Mouse (Mus musculus) liver, embryonic 12.5 days (tissue): ENCODE measurements around the gene Bbs7. TPM values are rescaled to one million over a fixed set of nuclear protein-coding genes. Genes with fewer than 3 reads are reported as not detected.
"Not testable (repeated sequence)": the region's sequence is repeated elsewhere in the genome, so short reads cannot be mapped to it uniquely, and the experiment has no call there.

Source experiments
- ATAC-seq: fragments of 200-750 bp; cut with Nextera tagmentation; 2 replicates; pipeline ENCODE4 v1.8.0; 2017; ENCODE audit warnings: moderate number of reproducible peaks, mild to moderate bottlenecking, moderate library complexity
- H3K27ac ChIP-seq: fragments of 300-500 bp; sonication (generic); 2 replicates; pipeline ENCODE4 v1.5.1; 2016; ENCODE audit warnings: mild to moderate bottlenecking
- H3K27me3 ChIP-seq: fragments of 300-500 bp; sonication (generic); replicated peaks from 2 replicates; pipeline ENCODE4 v1.6.1; 2016; ENCODE audit warnings: mild to moderate bottlenecking, moderate library complexity
- H3K36me3 ChIP-seq: fragments of 300-500 bp; sonication (generic); 2 replicates; pipeline ENCODE4 v1.6.1; 2016; ENCODE audit warnings: mild to moderate bottlenecking, moderate library complexity
- H3K4me1 ChIP-seq: fragments of 300-500 bp; sonication (generic); 2 replicates; pipeline ENCODE4 v1.6.1; 2016
- H3K4me2 ChIP-seq: fragments of 300-500 bp; sonication (generic); 2 replicates; pipeline ENCODE4 v1.6.1; 2016; ENCODE audit warnings: mild to moderate bottlenecking, moderate library complexity
- H3K4me3 ChIP-seq: fragments of 300-500 bp; sonication (generic); 2 replicates; pipeline ENCODE4 v1.5.1; 2016; ENCODE audit warnings: mild to moderate bottlenecking, moderate library complexity
- H3K9ac ChIP-seq: fragments of 300-500 bp; sonication (generic); 2 replicates; pipeline ENCODE4 v1.6.1; 2016; ENCODE audit warnings: mild to moderate bottlenecking, moderate library complexity
- H3K9me3 ChIP-seq: fragments of 300-500 bp; sonication (generic); replicated peaks from 2 replicates; pipeline ENCODE4 v1.6.1; 2016; ENCODE audit warnings: mild to moderate bottlenecking, moderate library complexity
- WGBS: fragments of 180-500 bp; shearing (Covaris S2); methylation state at CpG from one replicate; pipeline ENCODE4 v1.1.7; 2016; ENCODE audit not compliant: insufficient replicate concordance; 5-methylcytosine and 5-hydroxymethylcytosine counted together
- polyA plus RNA-seq: library from polyadenylated mRNA; unstranded; fragments of >200 nt; fragmentation: Nextera tagmentation; extraction: Ambion mirVana; gene quantifications from 2 replicates; pipeline ENCODE4 v1.2.1, GENCODE M21; 2016

Gene Bbs7
- polyA plus RNA-seq = 8.3 and 8.9 TPM in 2 replicates

- peak within 1 kb of the TSS; percentile 69 for H3K4me3 ChIP-seq
- WGBS = 6% methylated on average over 36 of the region's 38 CpGs
- H3K9me3 ChIP-seq = no peaks in the 10 kb centered on the region
- ATAC-seq = peak; percentile 98
- no peaks in the 10 kb centered on the region for H3K27me3 ChIP-seq
- no peak within 1 kb of the TSS for H3K27ac ChIP-seq
- H3K4me2 ChIP-seq = peak within 1 kb of the TSS; percentile 84
- no peaks in the 10 kb centered on the region for H3K36me3 ChIP-seq
- H3K9ac ChIP-seq = peak within 1 kb of the TSS; percentile 74
- H3K4me1 ChIP-seq = peaks cover 16% of the 10 kb centered on the region
Observed at GRCm38 (mm10) chr3:36613202-36613907, at the start of gene Bbs7. Bbs7 (minus strand) TSS chr3:36613477.

GRCm38 (mm10) chr3:36645245-36645559 is 31.9 kb upstream of the Bbs7 start:
- H3K27ac ChIP-seq, H3K27me3 ChIP-seq, H3K4me1 ChIP-seq, H3K4me2 ChIP-seq, H3K9ac ChIP-seq, ATAC-seq, H3K4me3 ChIP-seq, H3K9me3 ChIP-seq, H3K36me3 ChIP-seq: not testable (repeated sequence)

- H3K9ac ChIP-seq = no peak overlapping the region
- no peak overlapping the region for H3K4me3 ChIP-seq
- no peak overlapping the region for H3K4me2 ChIP-seq
- no peaks in the 10 kb centered on the region for H3K4me1 ChIP-seq
- 54% methylated on average over 3 of the region's 3 CpGs for WGBS
- no peaks in the 10 kb centered on the region for H3K27me3 ChIP-seq
- H3K9me3 ChIP-seq = no peaks in the 10 kb centered on the region
- 0 out of 2 replicates have a peak, but pooled peaks have one; percentile 32 for ATAC-seq
- H3K27ac ChIP-seq = no peak overlapping the region
- H3K36me3 ChIP-seq = no peaks in the 10 kb centered on the region
Observed at GRCm38 (mm10) chr3:36644554-36645244, 31.4 kb upstream of the Bbs7 start.

GRCm38 (mm10) chr3:36643354-36643753 is 30.1 kb upstream of the Bbs7 start:
- H3K4me3 ChIP-seq = no peak overlapping the region
- H3K27me3 ChIP-seq = no peaks in the 10 kb centered on the region
- no peak for ATAC-seq
- H3K27ac ChIP-seq = no peak overlapping the region
- H3K36me3 ChIP-seq = no peaks in the 10 kb centered on the region
- WGBS = 55% methylated on average over 3 of the region's 3 CpGs
- no peaks in the 10 kb centered on the region for H3K4me1 ChIP-seq
- H3K9ac ChIP-seq = no peak overlapping the region
- no peaks in the 10 kb centered on the region for H3K9me3 ChIP-seq
- no peak overlapping the region for H3K4me2 ChIP-seq

GRCm38 (mm10) chr3:36642736-36643135 is 29.5 kb upstream of the Bbs7 start:
- no peak overlapping the region for H3K4me3 ChIP-seq
- H3K27me3 ChIP-seq = no peaks in the 10 kb centered on the region
- no peak overlapping the region for H3K9ac ChIP-seq
- no peaks in the 10 kb centered on the region for H3K4me1 ChIP-seq
- WGBS = 67% methylated on average over 13 of the region's 13 CpGs
- no peak for ATAC-seq
- H3K9me3 ChIP-seq = no peaks in the 10 kb centered on the region
- no peak overlapping the region for H3K27ac ChIP-seq
- H3K36me3 ChIP-seq = no peaks in the 10 kb centered on the region
- H3K4me2 ChIP-seq = no peak overlapping the region

- H3K4me3 ChIP-seq = no peak overlapping the region
- no peaks in the 10 kb centered on the region for H3K9me3 ChIP-seq
- no peak overlapping the region for H3K4me2 ChIP-seq
- no peaks in the 10 kb centered on the region for H3K27me3 ChIP-seq
- no peak overlapping the region for H3K9ac ChIP-seq
- no peak overlapping the region for H3K27ac ChIP-seq
- H3K36me3 ChIP-seq = no peaks in the 10 kb centered on the region
- 50% methylated on average over 2 of the region's 2 CpGs for WGBS
- no peak for ATAC-seq
- H3K4me1 ChIP-seq = no peaks in the 10 kb centered on the region
Observed at GRCm38 (mm10) chr3:36640787-36641186, 27.5 kb upstream of the Bbs7 start.

- Histone ChIP-seq H3K4me2 (no peak overlapping the region), H3K4me3 (no peak overlapping the region), H3K9ac (no peak overlapping the region), H3K27me3 (no peaks in the 10 kb centered on the region), H3K36me3 (no peaks in the 10 kb centered on the region), H3K27ac (no peak overlapping the region), H3K9me3 (no peaks in the 10 kb centered on the region), H3K4me1 (no peaks in the 10 kb centered on the region)
- WGBS = 17% methylated on average over 4 of the region's 4 CpGs
- ATAC-seq = no peak
Observed at GRCm38 (mm10) chr3:36635449-36635848, 22.2 kb upstream of the Bbs7 start.

GRCm38 (mm10) chr3:36626803-36627202 is 13.5 kb upstream of the Bbs7 start:
- Histone ChIP-seq H3K27me3 (no peaks in the 10 kb centered on the region), H3K4me3 (no peak overlapping the region), H3K9me3 (no peaks in the 10 kb centered on the region), H3K4me2 (no peak overlapping the region), H3K9ac (no peak overlapping the region), H3K4me1 (no peaks in the 10 kb centered on the region), H3K27ac (no peak overlapping the region), H3K36me3 (no peaks in the 10 kb centered on the region)
- no peak for ATAC-seq
- 63% methylated on average over 2 of the region's 2 CpGs for WGBS

- Histone ChIP-seq H3K27me3 (no peaks in the 10 kb centered on the region), H3K4me3 (no peak overlapping the region), H3K9me3 (no peaks in the 10 kb centered on the region), H3K36me3 (no peaks in the 10 kb centered on the region), H3K4me1 (peaks cover 6% of the 10 kb centered on the region), H3K4me2 (no peak overlapping the region), H3K9ac (no peak overlapping the region), H3K27ac (no peak overlapping the region)
- no peak for ATAC-seq
- WGBS = 60% methylated on average over 7 of the region's 7 CpGs
Observed at GRCm38 (mm10) chr3:36618181-36618580, 4.9 kb upstream of the Bbs7 start.

- H3K4me2 ChIP-seq = peak overlapping the region; percentile 84
- H3K27me3 ChIP-seq = no peaks in the 10 kb centered on the region
- peaks cover 16% of the 10 kb centered on the region for H3K4me1 ChIP-seq
- 67% methylated on average over 4 of the region's 5 CpGs for WGBS
- no peak for ATAC-seq
- H3K27ac ChIP-seq = no peak overlapping the region
- H3K9ac ChIP-seq = no peak overlapping the region
- no peak overlapping the region for H3K4me3 ChIP-seq
- H3K36me3 ChIP-seq = no peaks in the 10 kb centered on the region
- no peaks in the 10 kb centered on the region for H3K9me3 ChIP-seq
Observed at GRCm38 (mm10) chr3:36613908-36614255, 605 bp upstream of the Bbs7 start.

- Histone ChIP-seq H3K4me1 (peaks cover 16% of the 10 kb centered on the region), H3K9me3 (no peaks in the 10 kb centered on the region), H3K9ac (peak overlapping the region; percentile 74), H3K4me3 (peak overlapping the region; percentile 69), H3K36me3 (no peaks in the 10 kb centered on the region), H3K4me2 (peak overlapping the region; percentile 84), H3K27me3 (no peaks in the 10 kb centered on the region), H3K27ac (no peak overlapping the region)
- 17% methylated on average over 6 of the region's 6 CpGs for WGBS
- peak; percentile 9; the same call in 1 of the 2 replicates for ATAC-seq
Observed at GRCm38 (mm10) chr3:36612687-36613086, 590 bp downstream of the Bbs7 start.

GRCm38 (mm10) chr3:36605894-36606783 is 7.1 kb downstream of the Bbs7 start:
- WGBS = 24% methylated on average over 7 of the region's 7 CpGs
- Histone ChIP-seq H3K4me3 (peak overlapping the region; percentile 41), H3K4me1 (peaks cover 19% of the 10 kb centered on the region), H3K9ac (peak overlapping the region; percentile 10), H3K27me3 (no peaks in the 10 kb centered on the region), H3K36me3 (no peaks in the 10 kb centered on the region), H3K27ac (peak overlapping the region; percentile 92), H3K4me2 (peak overlapping the region; percentile 47), H3K9me3 (no peaks in the 10 kb centered on the region)
- peak; percentile 92 for ATAC-seq
